Mouse (Mus musculus) testis, postnatal 14 days (tissue): Measurements from ENCODE around the gene Wdr78.

Experiments
- DNase-seq: peaks from one replicate; pipeline ENCODE4 v3.0.0; 2021; ENCODE audit warnings: low spot score

Wdr78 gene

GRCm38 (mm10) chr4:103114184-103115111, at the start of gene Wdr78, which contains the start of gene Mier1:
TSS of gene Wdr78 (minus strand) at chr4:103114555.
TSS of gene Mier1 (plus strand) at chr4:103114390.
- DNase-seq, result peak; percentile 95

GRCm38 (mm10) chr4:103158781-103159180, 44.4 kb upstream of the Wdr78 start:
- DNase-seq, result no peak

- no peak for DNase-seq
These were observed 37.6 kb upstream of the Wdr78 start for GRCm38 (mm10) chr4:103151946-103152345.

GRCm38 (mm10) chr4:103146339-103146738, 32.0 kb upstream of the Wdr78 start:
- no peak for DNase-seq

- no peak for DNase-seq
These were observed 22.6 kb upstream of the Wdr78 start for GRCm38 (mm10) chr4:103136946-103137345.

- DNase-seq, result no peak
These were observed 12.2 kb upstream of the Wdr78 start for GRCm38 (mm10) chr4:103126533-103126932.

- DNase-seq, result no peak
These were observed 9.3 kb upstream of the Wdr78 start for GRCm38 (mm10) chr4:103123606-103124005.

GRCm38 (mm10) chr4:103123086-103123485, 8.7 kb upstream of the Wdr78 start:
- no peak for DNase-seq

GRCm38 (mm10) chr4:103120874-103121389, 6.6 kb upstream of the Wdr78 start:
- DNase-seq, result no peak

- no peak for DNase-seq
These were observed 6.0 kb upstream of the Wdr78 start for GRCm38 (mm10) chr4:103120395-103120794.

- no peak for DNase-seq
These were observed 5.7 kb upstream of the Wdr78 start for GRCm38 (mm10) chr4:103120028-103120384.

GRCm38 (mm10) chr4:103119229-103120027, 5.1 kb upstream of the Wdr78 start:
- peak; percentile 86 for DNase-seq

- DNase-seq, result no peak
These were observed 4.5 kb upstream of the Wdr78 start for GRCm38 (mm10) chr4:103118888-103119228.

- DNase-seq, result no peak
These were observed 953 bp downstream of the Wdr78 start for GRCm38 (mm10) chr4:103113402-103113801.

GRCm38 (mm10) chr4:103112651-103113050, 1.7 kb downstream of the Wdr78 start:
- no peak for DNase-seq

- no peak for DNase-seq
These were observed 15.8 kb downstream of the Wdr78 start for GRCm38 (mm10) chr4:103098532-103098931.

GRCm38 (mm10) chr4:103095921-103096320, 18.4 kb downstream of the Wdr78 start:
- no peak for DNase-seq

GRCm38 (mm10) chr4:103085237-103085636, 29.1 kb downstream of the Wdr78 start:
- DNase-seq, result no peak

- no peak for DNase-seq
These were observed 43.7 kb downstream of the Wdr78 start for GRCm38 (mm10) chr4:103070631-103071030.

GRCm38 (mm10) chr4:103067906-103068655, 46.3 kb downstream of the Wdr78 start:
- DNase-seq, result no peak

GRCm38 (mm10) chr4:103064976-103065375, 49.4 kb downstream of the Wdr78 start:
- no peak for DNase-seq

GRCm38 (mm10) chr4:103064421-103064820, 49.9 kb downstream of the Wdr78 start:
- no peak for DNase-seq
